Mouse (Mus musculus) lung, embryonic 14.5 days (tissue): Measurements from ENCODE around the gene Inip. TPM values are rescaled to one million over a fixed set of nuclear protein-coding genes. Genes with fewer than 3 reads are reported as not detected.

ENCODE experiments used
- ATAC-seq: fragments of 200-750 bp; cut with Nextera tagmentation; 2 replicates; pipeline ENCODE4 v1.8.0; 2017; ENCODE audit warnings: mild to moderate bottlenecking, moderate TSS enrichment, moderate library complexity; ENCODE audit not compliant: insufficient read depth
- DNase-seq: peaks from one replicate; pipeline ENCODE4 v3.0.0-alpha.2; 2015
- H3K27ac ChIP-seq: fragments of 300-500 bp; sonication (generic); 2 replicates; pipeline ENCODE4 v1.5.1; 2014; ENCODE audit warnings: low read depth, mild to moderate bottlenecking, moderate library complexity
- H3K27me3 ChIP-seq: fragments of 300-500 bp; sonication (generic); 2 replicates; pipeline ENCODE4 v1.6.1; 2014; ENCODE audit warnings: low read length, control low read depth; ENCODE audit not compliant: insufficient read depth
- H3K36me3 ChIP-seq: fragments of 300-500 bp; sonication (generic); 2 replicates; pipeline ENCODE4 v1.6.1; 2014; ENCODE audit warnings: control low read depth; ENCODE audit not compliant: insufficient read depth
- H3K4me1 ChIP-seq: fragments of 300-500 bp; sonication (generic); 2 replicates; pipeline ENCODE4 v1.6.1; 2014; ENCODE audit warnings: antibody characterized with exemption, control low read depth; ENCODE audit not compliant: insufficient read depth
- H3K4me2 ChIP-seq: fragments of 300-500 bp; sonication (generic); 2 replicates; pipeline ENCODE4 v1.6.1; 2014; ENCODE audit warnings: mild to moderate bottlenecking
- H3K4me3 ChIP-seq: fragments of 300-500 bp; sonication (generic); 2 replicates; pipeline ENCODE4 v1.5.1; 2014; ENCODE audit warnings: low read depth, low read length
- H3K9ac ChIP-seq: fragments of 300-500 bp; sonication (generic); 2 replicates; pipeline ENCODE4 v1.6.1; 2014
- H3K9me3 ChIP-seq: fragments of 300-500 bp; sonication (generic); 2 replicates; pipeline ENCODE4 v1.6.1; 2016; ENCODE audit warnings: low read depth, low read length, control low read depth
- CTCF ChIP-seq: IDR thresholded peaks from 2 replicates; pipeline ENCODE4 v1.5.1; 2016; ENCODE audit warnings: antibody characterized with exemption, low read depth
- WGBS: fragments of 180-500 bp; shearing (Covaris S2); extraction: QIAGEN DNeasy Blood & Tissue Kit; methylation state at CpG from one replicate; pipeline ENCODE4 v1.1.7; 2014; 5-methylcytosine and 5-hydroxymethylcytosine counted together
- polyA plus RNA-seq: library from polyadenylated mRNA; unstranded; fragments of >200 nt; fragmentation: Nextera tagmentation; extraction: Ambion mirVana; gene quantifications from 2 replicates; pipeline ENCODE4 v1.2.1, GENCODE M21; 2014

Gene Inip
- polyA plus RNA-seq, 1 experiment from 2014 or later, result 60.7 TPM

DNA sequence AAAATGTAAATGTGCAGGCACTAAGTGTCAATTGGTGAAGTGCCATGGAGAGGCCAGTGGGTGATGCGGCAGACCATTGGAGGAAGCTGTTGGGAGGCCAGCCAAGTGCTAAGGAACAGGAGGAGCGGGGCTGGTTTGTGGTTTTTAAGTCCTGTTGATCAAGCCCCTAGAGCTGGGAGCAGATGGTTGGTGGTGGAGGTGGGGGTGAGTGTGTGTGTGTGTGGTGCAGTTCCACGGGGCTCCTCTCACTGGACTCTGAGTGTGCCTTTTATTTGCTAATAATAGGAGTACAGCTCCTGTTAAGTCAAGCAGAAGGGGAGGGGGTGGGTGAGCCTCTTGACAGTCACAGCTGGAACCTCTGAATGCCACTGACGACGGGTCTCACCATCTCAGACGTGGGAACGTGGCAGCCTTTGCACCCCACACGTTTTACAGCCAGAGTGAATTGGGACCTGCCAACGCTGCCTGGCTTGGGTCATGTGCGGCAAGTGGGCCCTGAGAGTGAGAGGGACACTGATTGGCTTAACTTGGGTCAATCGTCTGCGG, 18.2 kb upstream of the Inip start:
- TF ChIP-seq CTCF, result 0 out of 2 replicates have a peak, but pooled peaks have one; percentile 2
- no peaks in the 10 kb centered on the region for H3K27me3 ChIP-seq
- H3K36me3 ChIP-seq, result no peaks in the 10 kb centered on the region
- no peak overlapping the region for H3K4me3 ChIP-seq
- no peaks in the 10 kb centered on the region for H3K9me3 ChIP-seq
- 32% methylated on average over 12 of the region's 12 CpGs for WGBS
- H3K9ac ChIP-seq, result no peak overlapping the region
- H3K4me1 ChIP-seq, result peaks cover 9% of the 10 kb centered on the region; the same call in 1 of the 2 replicates
- H3K4me2 ChIP-seq, result no peak overlapping the region
- peak overlapping the region; percentile 25 for H3K27ac ChIP-seq
- ATAC-seq (peak; percentile 69), DNase-seq (peak; percentile 73)

DNA sequence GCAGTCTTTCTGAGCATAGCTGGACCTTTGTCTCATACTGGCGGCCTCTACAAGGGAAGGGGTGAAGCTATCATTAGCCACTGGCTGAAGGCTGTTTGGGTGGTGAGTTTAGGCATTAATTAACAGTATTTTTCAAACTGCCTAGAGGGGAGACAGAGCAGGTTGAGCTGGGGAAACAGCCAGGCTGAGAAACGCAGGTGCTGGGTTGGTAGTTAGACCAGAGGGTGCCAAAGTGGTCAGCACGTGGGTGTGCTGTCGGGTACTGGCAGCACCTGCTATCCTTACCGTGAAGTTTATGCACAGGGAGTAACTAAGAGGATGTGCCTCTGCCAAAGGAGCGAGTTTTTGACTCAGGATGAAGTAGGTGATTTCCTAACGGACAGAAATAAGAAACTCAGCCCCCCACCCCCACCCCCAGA, 17.7 kb upstream of the Inip start:
- DNase-seq (no peak), ATAC-seq (peak; percentile 19; the same call in 1 of the 2 replicates)
- H3K9me3 ChIP-seq, result no peaks in the 10 kb centered on the region
- H3K27ac ChIP-seq, result peak overlapping the region; percentile 25; the same call in 1 of the 2 replicates
- no peak overlapping the region for H3K4me3 ChIP-seq
- WGBS, result 41% methylated on average over 7 of the region's 7 CpGs
- H3K4me1 ChIP-seq, result peaks cover 9% of the 10 kb centered on the region; the same call in 1 of the 2 replicates
- no peak for TF ChIP-seq CTCF
- no peaks in the 10 kb centered on the region for H3K27me3 ChIP-seq
- H3K4me2 ChIP-seq, result no peak overlapping the region
- H3K9ac ChIP-seq, result no peak overlapping the region
- no peaks in the 10 kb centered on the region for H3K36me3 ChIP-seq

DNA sequence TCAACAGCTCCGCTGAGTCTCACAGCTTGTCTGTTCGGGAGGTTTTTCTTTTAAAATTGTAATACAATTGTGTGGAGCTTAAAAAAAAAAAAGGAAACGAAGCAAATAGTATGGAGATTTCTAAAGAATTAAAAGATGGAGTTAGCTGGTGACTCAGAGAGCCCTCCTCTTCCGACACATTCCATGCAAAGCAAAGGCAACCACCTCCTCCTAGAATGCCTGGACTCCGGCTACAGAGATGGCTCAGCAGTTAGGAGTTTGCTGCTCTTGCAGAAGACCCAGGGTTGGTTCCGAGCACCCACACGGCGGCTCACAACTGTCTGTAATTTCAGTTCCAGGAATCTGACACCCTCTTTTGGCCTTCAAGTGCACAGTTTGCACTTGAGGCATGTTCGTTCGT, 17.1 kb upstream of the Inip start:
- Histone ChIP-seq H3K9me3 (no peaks in the 10 kb centered on the region), H3K27ac (peak overlapping the region; percentile 25; the same call in 1 of the 2 replicates), H3K36me3 (no peaks in the 10 kb centered on the region), H3K4me3 (no peak overlapping the region), H3K9ac (no peak overlapping the region), H3K4me2 (no peak overlapping the region), H3K27me3 (no peaks in the 10 kb centered on the region), H3K4me1 (peaks cover 9% of the 10 kb centered on the region; the same call in 1 of the 2 replicates)
- no peak for TF ChIP-seq CTCF
- WGBS, result 74% methylated on average over 10 of the region's 10 CpGs
- no peak for DNase-seq
- ATAC-seq, result no peak

DNA sequence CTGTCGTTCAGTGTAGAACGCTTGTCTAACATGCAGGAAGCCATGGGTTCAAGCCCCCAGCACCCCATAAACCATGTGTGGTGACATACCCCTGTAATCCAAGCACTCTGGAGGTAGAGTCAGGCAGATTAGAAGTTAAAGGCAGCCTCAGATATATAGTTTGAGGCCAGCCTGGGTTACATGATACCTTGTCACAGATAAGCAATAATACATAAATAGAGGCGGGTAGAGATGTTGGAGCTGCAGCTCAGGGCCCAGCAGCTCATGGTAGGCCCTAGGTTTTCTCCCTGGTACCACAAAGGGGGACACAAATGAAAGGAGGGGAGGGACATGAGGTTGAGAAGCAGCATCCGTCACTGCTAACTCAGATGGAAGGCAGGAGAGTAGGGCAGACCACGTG, 16.4 kb upstream of the Inip start:
- DNase-seq (no peak), ATAC-seq (no peak)
- TF ChIP-seq CTCF, result no peak
- Histone ChIP-seq H3K4me3 (no peak overlapping the region), H3K9ac (no peak overlapping the region), H3K4me1 (peaks cover 9% of the 10 kb centered on the region; the same call in 1 of the 2 replicates), H3K27me3 (no peaks in the 10 kb centered on the region), H3K27ac (no peak overlapping the region), H3K4me2 (no peak overlapping the region), H3K36me3 (no peaks in the 10 kb centered on the region), H3K9me3 (no peaks in the 10 kb centered on the region)
- WGBS, result 56% methylated on average over 5 of the region's 5 CpGs

DNA sequence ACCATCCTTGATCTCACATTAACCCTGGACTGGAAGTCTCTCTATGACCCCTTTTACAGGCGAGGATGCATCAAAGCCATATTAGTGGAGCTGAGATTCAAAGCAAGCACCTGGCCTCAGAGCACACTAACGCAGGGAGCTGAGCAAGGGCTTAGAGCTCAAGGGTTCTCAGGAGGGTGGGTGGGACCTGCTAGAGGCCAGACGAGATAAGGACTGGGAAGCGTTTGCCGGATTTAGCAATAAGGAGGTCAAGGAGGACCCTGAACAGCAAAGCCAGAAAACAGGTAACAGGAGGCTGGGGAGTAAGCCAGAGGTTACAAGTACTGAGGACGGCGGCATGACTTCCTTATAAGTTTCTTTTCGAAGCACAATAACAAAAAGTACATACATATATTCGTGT, 15.1 kb upstream of the Inip start:
- DNase-seq (no peak), ATAC-seq (no peak)
- H3K4me3 ChIP-seq, result no peak overlapping the region
- H3K4me2 ChIP-seq, result no peak overlapping the region
- H3K27ac ChIP-seq, result no peak overlapping the region
- H3K9ac ChIP-seq, result no peak overlapping the region
- 44% methylated on average over 9 of the region's 9 CpGs for WGBS
- H3K36me3 ChIP-seq, result no peaks in the 10 kb centered on the region
- H3K27me3 ChIP-seq, result no peaks in the 10 kb centered on the region
- peaks cover 9% of the 10 kb centered on the region; the same call in 1 of the 2 replicates for H3K4me1 ChIP-seq
- H3K9me3 ChIP-seq, result no peaks in the 10 kb centered on the region
- no peak for TF ChIP-seq CTCF

DNA sequence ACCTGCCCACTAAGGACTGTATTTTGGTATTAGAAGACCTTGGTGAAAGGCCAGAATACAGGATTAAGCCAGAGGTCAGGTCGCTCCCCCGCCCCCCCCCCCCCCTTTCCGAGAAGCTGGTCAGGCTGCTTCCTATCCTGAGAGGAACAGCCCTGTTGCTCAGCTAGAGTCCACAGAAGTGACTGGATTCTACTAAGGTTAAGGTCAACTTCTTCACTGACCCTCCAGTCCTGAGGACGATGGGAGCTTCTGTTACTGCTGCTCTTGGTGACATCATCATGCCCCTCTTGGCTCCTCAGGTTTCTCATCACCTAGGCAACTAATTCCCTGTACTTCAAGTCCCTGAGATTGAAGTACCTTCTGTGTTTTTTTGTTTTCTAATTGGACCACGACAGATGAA, 14.6 kb upstream of the Inip start:
- no peak overlapping the region for H3K9ac ChIP-seq
- no peak overlapping the region for H3K4me3 ChIP-seq
- no peak overlapping the region for H3K4me2 ChIP-seq
- DNase-seq (no peak), ATAC-seq (no peak)
- H3K27me3 ChIP-seq, result no peaks in the 10 kb centered on the region
- H3K9me3 ChIP-seq, result no peaks in the 10 kb centered on the region
- no peak for TF ChIP-seq CTCF
- WGBS, result 38% methylated on average over 5 of the region's 5 CpGs
- H3K4me1 ChIP-seq, result peaks cover 9% of the 10 kb centered on the region; the same call in 1 of the 2 replicates
- no peaks in the 10 kb centered on the region for H3K36me3 ChIP-seq
- no peak overlapping the region for H3K27ac ChIP-seq

DNA sequence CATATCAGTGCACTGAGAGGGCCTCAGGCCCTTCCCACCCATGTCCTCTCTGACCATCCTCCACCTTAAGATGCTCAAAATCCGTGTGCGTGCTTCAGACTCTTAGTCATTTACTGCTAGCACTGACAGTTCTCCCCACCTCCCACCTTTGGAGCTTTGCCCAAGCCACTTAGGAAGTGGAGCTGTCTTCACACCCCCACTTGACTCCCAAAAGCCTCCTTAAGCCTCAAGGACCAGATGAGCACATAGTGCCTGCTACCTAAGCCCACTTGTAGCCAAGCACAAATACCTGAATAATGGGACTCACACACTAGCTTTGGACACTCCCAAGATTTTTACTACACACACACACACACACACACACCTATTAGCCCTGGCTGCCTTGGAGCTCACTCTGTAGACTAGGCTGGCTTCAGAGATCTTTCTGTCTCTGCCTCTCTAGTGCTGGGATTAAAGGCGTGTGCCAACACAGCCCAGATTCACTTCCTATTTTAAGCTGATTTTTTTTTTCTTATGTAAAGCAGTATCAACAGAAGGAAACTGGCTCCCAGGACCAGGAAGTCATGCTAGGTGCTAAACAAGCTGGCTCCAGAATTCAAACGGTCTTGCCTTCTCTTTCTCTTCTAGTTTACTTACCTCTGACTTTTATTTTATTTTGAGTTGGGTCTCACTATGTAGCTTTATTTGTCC, 13.9 kb upstream of the Inip start:
- Histone ChIP-seq H3K9me3 (no peaks in the 10 kb centered on the region), H3K4me2 (no peak overlapping the region), H3K27ac (no peak overlapping the region), H3K27me3 (no peaks in the 10 kb centered on the region), H3K9ac (no peak overlapping the region), H3K4me3 (no peak overlapping the region), H3K4me1 (peaks cover 9% of the 10 kb centered on the region; the same call in 1 of the 2 replicates), H3K36me3 (no peaks in the 10 kb centered on the region)
- 54% methylated on average over 4 of the region's 4 CpGs for WGBS
- DNase-seq, result peak; percentile 76
- peak; percentile 71 for ATAC-seq
- no peak for TF ChIP-seq CTCF
